Mouse (Mus musculus): ENCODE results near the gene Zfp768.
"Not testable (repeated sequence)": the region's sequence is repeated elsewhere in the genome, so short reads cannot be mapped to it uniquely, and the experiment has no call there.

Gene Zfp768

DNA sequence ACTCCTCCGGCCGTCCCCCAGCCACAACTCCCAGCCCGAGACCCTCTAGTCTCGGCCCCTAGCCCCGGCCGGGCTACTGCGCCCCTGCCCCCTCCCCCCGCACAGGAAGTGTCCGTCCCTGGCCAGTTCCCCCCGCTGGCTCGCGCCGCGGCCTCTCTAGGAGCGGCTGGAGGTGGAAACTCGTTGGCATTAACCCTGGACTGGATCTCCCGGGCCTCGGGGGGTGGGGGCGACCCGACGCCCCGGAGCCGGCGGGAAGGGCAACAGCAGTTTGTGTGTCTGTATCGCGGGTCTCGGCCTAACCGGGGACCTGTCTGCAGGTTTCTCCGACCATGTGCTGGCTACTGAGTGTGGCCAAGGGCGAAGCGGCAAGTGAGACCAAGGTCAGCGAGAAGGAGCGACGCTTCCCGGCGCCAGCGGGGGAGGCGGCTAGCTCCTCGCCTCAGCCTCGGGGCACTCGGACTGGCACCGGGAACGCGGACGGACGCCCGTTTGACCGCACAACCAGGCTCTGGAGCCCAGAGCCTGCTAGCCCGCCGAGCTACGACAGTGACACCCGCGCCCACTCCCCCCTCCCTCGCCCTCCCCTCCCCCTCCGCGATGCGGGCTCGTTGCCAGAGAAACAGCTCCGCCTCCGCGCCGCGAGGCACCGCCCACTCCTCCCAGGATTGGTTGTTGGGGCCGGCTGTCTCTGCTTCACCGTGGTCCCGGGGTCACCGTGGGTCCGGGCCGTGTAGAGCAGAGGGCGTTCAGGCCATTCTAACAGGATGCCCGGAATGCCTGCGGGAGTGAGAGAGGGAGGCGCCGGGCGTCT is at the start of gene Zfp768:
TSS of gene Zfp768 (minus strand) at position 78 of the 814 bp plus-strand sequence.
- DNase-seq: peak; percentile 96

DNA sequence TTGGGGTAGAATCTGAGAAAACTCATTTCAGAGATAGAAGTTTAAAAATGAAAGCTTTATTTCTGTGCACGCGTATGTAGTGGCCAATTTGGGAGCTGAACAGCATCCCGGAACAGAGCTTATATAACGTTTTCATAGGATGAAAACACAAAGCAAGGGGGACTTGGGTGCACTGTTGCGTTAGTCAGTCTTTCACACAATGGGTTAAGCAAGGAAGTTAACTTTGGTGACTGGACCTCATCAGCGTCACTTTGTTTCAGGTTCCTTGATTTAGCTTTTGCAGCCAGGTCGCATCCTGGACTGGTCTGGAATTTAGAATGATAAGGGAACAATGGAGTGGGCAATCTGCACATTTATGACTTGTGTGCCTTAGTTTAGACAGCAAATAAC is 48.5 kb upstream of the Zfp768 start:
- no peak for DNase-seq

GRCm38 (mm10) chr7:127393157-127393943 is 48.0 kb upstream of the Zfp768 start, which contains the start of gene E430018J23Rik:
Gene E430018J23Rik (minus strand): TSS chr7:127393629.
- DNase-seq: peak; percentile 99

- no peak for DNase-seq
Observed at GRCm38 (mm10) chr7:127392251-127392824, 46.9 kb upstream of the Zfp768 start.

DNA sequence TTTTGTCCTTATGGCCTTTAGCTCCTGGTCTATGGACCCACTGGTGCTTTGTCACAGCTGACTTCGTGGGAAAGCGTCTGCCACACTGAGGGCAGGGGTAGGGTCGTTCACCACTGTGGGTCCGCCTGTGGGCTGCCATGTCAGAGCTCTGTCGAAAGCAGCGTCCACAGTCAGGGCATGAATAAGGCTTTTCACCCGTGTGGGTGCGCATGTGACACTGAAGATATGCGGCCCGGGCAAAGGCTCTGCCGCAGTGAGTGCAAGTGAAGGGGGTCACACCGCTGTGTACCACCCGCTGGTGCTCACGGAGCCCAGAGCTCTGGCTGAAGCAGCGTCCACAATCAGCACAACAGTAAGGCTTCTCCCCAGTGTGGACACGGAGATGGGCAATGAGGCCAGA is 46.1 kb upstream of the Zfp768 start:
- no peak for DNase-seq

- DNase-seq: no peak
Observed at GRCm38 (mm10) chr7:127390306-127390705, 44.9 kb upstream of the Zfp768 start.

GRCm38 (mm10) chr7:127388201-127388600 is 42.8 kb upstream of the Zfp768 start:
- DNase-seq: not testable (repeated sequence)

DNA sequence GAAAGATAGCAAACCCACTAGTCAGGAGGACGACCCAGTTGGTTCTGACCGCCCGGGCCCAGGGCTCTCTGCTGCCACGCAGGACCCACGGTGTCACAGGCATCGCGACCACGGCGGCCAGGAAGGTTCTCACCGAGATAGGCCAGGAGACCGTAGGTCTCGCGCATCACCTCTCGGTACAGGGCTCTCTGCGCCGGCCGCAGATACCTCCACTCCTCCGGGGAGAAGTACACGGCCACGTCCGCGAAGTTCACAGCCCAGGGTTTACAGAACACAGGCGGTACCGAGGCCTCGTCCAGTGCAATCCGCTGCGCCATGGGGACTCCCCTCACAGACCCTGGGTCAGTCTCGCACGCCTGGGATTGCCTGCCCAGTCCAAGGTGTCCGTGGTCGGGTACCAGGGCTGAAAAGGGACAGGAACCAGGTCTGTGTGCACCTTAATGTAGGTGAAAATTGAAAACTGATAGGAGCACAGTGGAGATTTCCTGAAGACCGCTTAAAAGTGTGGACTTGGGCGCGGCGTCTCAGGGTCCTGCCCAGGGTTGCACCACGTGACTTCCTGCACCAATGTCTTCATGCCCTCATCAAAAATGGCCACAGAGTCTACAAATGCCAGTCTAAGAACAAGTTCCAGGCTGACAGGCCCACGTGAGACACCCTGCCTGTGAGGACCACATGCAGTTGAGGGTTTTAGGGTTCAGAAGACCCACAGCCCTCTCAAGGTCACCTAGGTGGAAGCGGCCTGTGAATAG is 41.4 kb upstream of the Zfp768 start, which contains the start of gene 9130019O22Rik:
TSS of gene 9130019O22Rik (minus strand) at position 526 of the 752 bp plus-strand sequence.
- peak; percentile 94 for DNase-seq

- DNase-seq: not testable (repeated sequence)
Observed at GRCm38 (mm10) chr7:127385560-127385959, 40.2 kb upstream of the Zfp768 start.

DNA sequence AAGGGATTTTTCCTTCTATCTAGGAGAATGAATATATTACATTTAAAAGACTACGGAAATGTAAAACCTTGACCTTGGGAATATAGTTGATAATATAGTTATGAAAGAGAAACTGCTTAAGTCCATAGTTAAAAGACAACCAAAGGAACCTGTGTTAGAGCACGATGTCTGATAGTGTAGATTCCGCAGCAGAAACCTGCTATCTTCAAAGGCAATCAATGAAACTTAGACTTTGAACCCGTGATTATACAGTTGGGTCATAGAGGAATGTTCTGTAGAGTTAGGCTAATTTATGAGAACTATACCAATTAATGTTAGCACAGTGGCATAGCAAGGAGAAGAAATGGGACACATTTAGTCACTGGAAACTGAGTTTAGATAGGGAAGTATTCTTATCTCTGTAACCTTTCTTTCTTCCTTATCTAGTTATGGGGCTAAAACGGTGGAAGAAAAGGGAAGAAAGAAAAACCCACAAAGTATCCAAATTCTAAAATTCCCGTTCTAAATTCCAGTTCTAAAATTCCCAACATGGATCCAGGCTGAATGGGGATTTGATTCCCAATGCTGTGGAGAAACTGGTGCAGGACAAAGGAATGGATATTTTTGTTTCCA is 33.0 kb upstream of the Zfp768 start:
- DNase-seq: no peak

DNA sequence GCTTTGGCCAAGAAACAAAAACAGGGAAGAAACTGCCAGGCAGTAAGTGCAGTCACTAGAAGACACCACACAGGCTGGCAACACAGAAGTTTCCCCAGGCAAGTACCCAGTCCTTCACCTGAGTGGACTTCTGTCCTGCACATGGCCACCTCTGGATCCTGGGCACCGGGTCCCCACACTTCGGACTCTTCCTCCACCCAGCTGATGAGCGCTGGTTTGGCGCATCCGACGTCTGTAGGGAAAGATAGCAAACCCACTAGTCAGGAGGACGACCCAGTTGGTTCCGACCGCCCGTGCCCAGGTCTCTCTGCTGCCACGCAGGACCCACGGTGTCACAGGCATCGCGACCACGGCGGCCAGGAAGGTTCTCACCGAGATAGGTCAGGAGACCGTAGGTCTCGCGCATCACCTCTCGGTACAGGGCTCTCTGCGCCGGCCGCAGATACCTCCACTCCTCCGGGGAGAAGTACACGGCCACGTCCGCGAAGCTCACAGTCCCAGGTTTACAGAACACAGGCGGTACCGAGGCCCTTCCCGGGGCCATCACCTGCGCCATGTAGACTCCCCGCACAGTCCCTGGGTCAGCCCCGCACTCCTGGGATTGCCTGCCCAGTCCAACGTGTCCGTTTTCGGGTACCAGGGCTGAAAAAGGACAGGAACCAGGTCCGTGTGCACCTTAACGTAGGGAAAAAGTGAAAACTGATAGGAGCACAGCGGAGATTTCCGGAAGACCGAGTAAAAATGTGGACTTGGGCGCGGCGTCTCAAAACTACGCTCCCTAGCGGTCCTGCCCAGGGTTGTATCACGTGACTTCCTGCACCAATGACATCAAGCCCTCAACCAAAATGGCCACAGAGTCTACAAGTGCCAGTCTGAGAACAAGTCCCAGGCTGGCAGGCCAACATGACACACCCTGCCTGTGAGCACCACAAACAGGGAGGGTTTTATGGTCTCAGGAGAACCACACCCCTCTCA is 30.2 kb upstream of the Zfp768 start, which contains the start of gene Zfp747:
TSS of gene Zfp747 (minus strand) at position 780 of the 975 bp plus-strand sequence.
- DNase-seq: peak; percentile 94

DNA sequence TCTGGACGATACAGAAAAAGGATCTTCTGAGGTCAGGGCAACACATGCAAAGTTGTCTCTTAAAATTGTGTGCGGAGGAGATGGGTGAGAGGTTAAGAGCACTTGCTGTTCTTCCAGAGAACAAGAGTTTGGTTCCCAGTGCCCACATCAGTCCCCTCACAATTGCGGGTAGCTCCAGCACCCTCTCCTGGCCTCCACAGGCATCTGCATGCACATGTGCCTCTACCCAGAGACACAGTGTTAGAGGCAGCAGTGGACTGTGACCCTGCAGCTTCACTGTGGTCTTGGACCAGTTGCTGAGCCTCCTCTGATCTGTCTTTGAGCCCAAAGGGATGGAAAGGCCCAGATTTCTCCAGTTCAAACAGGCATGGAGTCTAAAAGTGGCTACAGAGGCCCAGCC is 26.5 kb upstream of the Zfp768 start:
- not testable (repeated sequence) for DNase-seq

DNA sequence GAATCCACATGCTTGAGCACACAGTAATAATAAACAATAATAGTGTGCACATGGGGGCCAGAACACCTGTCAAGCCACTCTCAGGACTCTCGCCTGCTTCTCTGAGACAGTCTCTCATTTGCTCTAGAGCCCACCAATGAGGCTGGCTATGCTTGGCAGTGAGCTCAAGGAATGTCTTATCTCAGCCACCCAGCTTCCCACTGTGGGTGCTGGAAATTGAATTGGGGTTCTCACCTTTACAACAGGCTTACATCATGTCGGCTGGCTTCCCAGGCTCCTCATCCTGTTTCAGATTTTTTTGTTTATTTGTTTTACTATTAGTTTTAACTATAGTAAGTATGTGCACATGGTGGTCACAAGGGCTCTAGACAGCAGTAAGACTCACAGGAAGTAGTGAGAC is 25.8 kb upstream of the Zfp768 start:
- no peak for DNase-seq

- no peak for DNase-seq
Observed at GRCm38 (mm10) chr7:127366249-127366648, 20.9 kb upstream of the Zfp768 start.

DNA sequence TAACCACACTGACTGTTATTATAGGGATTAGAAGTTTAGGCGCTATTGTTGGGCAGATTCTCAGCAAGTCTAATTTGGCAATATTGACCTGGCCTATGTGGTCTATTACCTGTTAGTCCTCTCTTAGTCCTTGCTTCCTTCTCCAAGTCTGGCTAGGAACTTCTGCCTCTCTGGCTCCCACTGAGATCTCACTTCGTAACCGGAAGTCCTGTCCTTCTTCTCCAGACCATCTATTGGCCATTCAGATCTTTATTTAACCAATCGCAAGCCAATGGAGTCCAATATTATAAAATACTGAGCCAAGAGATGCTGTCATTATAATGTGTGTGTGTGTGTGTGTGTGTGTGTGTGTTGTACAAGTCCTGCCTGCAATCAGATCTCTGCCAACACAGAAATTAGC is 18.8 kb upstream of the Zfp768 start:
- peak; percentile 46 for DNase-seq

DNA sequence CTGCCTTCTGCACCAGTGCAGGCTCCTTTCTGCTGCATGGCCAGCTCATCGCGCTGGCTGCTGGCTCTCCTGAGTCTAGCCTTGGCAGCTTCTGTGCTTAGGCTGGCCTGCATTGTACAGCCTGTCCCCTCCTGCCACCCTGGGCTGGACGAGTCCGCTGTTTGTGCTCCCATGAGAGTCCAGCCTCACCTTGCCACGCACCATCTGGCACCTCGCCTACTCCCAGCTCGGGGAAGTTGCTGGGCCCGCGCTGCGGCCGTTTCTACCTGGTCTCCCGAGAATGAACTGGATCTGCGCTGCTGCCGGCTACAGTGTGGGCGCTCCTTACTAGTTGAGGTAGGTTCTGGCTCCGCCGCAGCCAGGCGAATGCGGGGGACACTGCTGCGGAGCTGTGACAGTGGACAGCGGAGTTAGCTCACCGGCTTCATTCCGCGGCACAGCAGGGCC is 18.1 kb upstream of the Zfp768 start:
- DNase-seq: peak; percentile 73

GRCm38 (mm10) chr7:127362418-127362817 is 17.0 kb upstream of the Zfp768 start:
- DNase-seq: peak; percentile 36

- peak; percentile 34 for DNase-seq
Observed at GRCm38 (mm10) chr7:127361449-127361848, 16.1 kb upstream of the Zfp768 start.

- DNase-seq: no peak
Observed at GRCm38 (mm10) chr7:127360265-127360664, 14.9 kb upstream of the Zfp768 start.

GRCm38 (mm10) chr7:127358472-127358871 is 13.1 kb upstream of the Zfp768 start:
- DNase-seq: no peak

GRCm38 (mm10) chr7:127357871-127358270 is 12.5 kb upstream of the Zfp768 start:
- DNase-seq: no peak

All from cerebellum, adult 8-10 months (tissue).